Mouse (Mus musculus): ENCODE measurements around the gene Olfr1260. TPM values are rescaled to one million over a fixed set of nuclear protein-coding genes. Genes with fewer than 3 reads are reported as not detected.

The Olfr1260 gene
- not detected for total RNA-seq (2021)

DNA sequence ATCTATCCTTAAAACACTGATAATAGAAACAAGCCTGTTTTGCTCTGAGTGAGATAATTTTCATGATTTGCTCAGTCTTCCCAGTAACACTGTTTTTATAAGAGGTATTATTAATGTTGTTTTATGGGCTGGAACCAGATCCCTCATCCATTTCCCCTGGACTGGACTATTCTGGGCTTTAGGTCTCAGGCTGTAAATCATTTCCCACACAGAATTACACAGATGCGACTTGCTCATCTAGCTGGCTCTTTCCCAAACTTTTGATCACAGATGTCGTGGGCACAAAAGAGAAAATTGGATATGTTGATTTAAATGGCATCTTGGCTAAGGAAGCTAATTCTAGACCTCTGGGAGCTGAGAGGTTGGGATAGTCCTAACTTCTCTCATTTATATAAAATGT is at the start of gene Olfr1260:
TSS of gene Olfr1260 (plus strand) at position 157 of the 400 bp plus-strand sequence.
- no peak for DNase-seq
- intact Hi-C loops (cut with DNase I), result no loop called here

DNA sequence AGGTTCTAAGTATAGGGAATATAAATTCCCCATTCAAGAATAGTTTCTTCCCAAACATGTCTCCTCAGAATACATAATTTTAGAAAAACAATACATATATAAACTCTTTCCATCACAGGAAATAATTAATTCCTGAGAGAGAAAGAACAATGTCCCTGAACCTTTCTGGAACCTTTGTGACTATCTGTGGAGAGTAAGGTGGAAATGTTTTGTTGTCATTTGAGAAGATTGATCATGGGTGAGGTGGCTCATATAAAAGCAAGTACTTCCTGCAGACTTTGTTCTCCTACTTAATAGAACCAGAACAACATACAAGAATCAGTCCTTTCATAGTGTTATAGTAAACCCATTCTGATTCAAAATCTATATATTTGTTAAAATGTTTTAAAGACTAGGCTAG is 47.1 kb upstream of the Olfr1260 start, which contains the start of gene Olfr1258:
TSS of gene Olfr1258 (plus strand) at position 301 of the 400 bp plus-strand sequence.
- intact Hi-C loops (cut with DNase I), result no loop called here
- DNase-seq, result no peak

DNA sequence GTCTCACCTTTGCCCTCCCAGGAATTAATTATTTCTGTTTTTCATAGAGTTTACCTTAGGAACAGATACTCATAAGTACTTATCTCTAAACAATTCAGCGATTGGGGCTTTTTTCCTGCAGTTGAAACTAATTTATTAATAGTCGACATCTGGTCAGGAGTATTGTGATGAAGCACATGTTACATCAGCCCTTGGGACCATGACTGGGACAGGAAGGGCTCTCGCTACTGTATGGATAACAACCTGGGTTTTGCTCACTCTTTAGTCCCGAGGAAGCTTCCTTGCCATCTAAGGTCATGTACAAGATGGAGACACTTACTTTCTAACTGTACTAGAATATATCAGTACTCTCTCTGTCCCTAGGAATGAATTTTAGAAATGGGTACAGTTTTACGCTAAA is 25.6 kb upstream of the Olfr1260 start, which contains the start of gene Olfr1259:
TSS of gene Olfr1259 (minus strand) at position 101 of the 400 bp plus-strand sequence.
- no peak for DNase-seq
- intact Hi-C loops (cut with DNase I), result no loop called here

- no peak for DNase-seq
- intact Hi-C loops (cut with DNase I), result no loop called here
Observed at GRCm38 (mm10) chr2:89977709-89978108, 3.6 kb downstream of the Olfr1260 start.

DNA sequence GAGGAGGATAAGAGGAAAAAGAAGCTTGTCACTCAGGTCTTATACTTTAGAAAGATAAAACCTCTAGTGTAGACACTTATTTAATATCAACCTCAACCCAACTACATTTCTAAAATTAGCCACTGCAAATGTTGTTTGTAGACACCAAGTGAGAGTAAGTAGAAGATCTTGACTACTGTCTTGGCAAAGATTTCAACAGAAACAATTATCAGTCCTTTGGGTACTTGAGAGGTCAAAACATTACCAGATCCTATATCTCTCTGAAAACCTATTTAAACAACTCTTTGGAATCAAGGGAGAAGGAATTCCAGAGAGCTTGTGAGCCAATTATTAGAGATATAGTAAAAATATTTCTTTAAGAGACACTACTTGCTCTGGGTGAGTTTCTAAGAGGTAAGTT is 16.8 kb downstream of the Olfr1260 start, which contains the start of gene Olfr1261:
TSS of gene Olfr1261 (plus strand) at position 301 of the 400 bp plus-strand sequence.
- intact Hi-C loops (cut with DNase I), result no loop called here
- no peak for DNase-seq

- intact Hi-C loops (cut with DNase I), result no loop called here
- DNase-seq, result no peak
Observed at GRCm38 (mm10) chr2:89999845-90000244, 25.7 kb downstream of the Olfr1260 start, which contains the start of gene Olfr1262. Olfr1262 (plus strand) TSS chr2:90000145.

DNA sequence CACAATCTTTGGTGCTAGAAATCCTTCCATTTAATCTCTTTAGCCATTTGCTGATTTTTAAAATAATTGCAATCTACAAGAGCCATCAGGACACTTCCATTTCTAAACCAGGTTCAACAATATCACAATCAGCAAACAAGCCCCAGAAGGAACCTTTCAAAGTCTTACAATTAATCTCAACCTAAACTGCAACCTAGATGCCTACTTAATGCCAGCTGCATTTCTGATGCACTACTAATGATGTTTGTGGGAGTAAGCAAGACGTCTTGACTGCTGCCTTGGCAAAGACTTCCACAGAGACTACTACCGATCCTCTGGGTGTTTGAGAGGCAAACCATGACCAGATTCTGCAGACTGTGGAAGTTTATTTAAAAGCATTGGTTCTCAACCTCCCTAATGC is 37.7 kb downstream of the Olfr1260 start, which contains the start of gene Olfr1263:
TSS of gene Olfr1263 (plus strand) at position 301 of the 400 bp plus-strand sequence.
- DNase-seq, result no peak
- intact Hi-C loops (cut with DNase I), result no loop called here

- intact Hi-C loops (cut with DNase I), result no loop called here
- no peak for DNase-seq
Observed at GRCm38 (mm10) chr2:90025477-90025876, 51.3 kb downstream of the Olfr1260 start, which contains the start of gene Olfr1264. Olfr1264 (minus strand) TSS chr2:90025577.

Other genes with a start within 250 kb of the Olfr1260 start
- gene Olfr1252, start 249.3 kb upstream of the Olfr1260 start, total RNA-seq (2021), result not detected
- not detected for gene Olfr1253, start 217.2 kb upstream of the Olfr1260 start, total RNA-seq (2021)
- gene Olfr1254, start 180.7 kb upstream of the Olfr1260 start, total RNA-seq (2021), result not detected
- gene Olfr1255, start 162.3 kb upstream of the Olfr1260 start, total RNA-seq (2021), result not detected
- gene Olfr1256, start 132.8 kb upstream of the Olfr1260 start, total RNA-seq (2021), result not detected
- not detected for gene Olfr48, start 126.1 kb upstream of the Olfr1260 start, total RNA-seq (2021)
- not detected for gene Olfr1257, start 95.9 kb upstream of the Olfr1260 start, total RNA-seq (2021)
- gene Olfr1258, start 47.0 kb upstream of the Olfr1260 start, total RNA-seq (2021), result not detected
- not detected for gene Olfr1259, start 25.7 kb upstream of the Olfr1260 start, total RNA-seq (2021)
- gene Olfr1261, start 16.9 kb downstream of the Olfr1260 start, total RNA-seq (2021), result under 1 TPM in 1 of 2 experiments, not detected in 1; 0.12 TPM
- gene Olfr1262, start 25.8 kb downstream of the Olfr1260 start, total RNA-seq (2021), result not detected
- not detected for gene Olfr1263, start 37.8 kb downstream of the Olfr1260 start, total RNA-seq (2021)
- gene Olfr1264, start 51.2 kb downstream of the Olfr1260 start, total RNA-seq (2021), result not detected
- under 1 TPM in 1 of 2 experiments, not detected in 1; 0.06 TPM for gene Olfr1265, start 61.0 kb downstream of the Olfr1260 start, total RNA-seq (2021)
- not detected for gene Olfr140, start 89.3 kb downstream of the Olfr1260 start, total RNA-seq (2021)
- not detected for gene Olfr1269, start 147.1 kb downstream of the Olfr1260 start, total RNA-seq (2021)
- not detected for gene Olfr32, start 168.0 kb downstream of the Olfr1260 start, total RNA-seq (2021)
- gene Olfr1270, start 178.8 kb downstream of the Olfr1260 start, total RNA-seq (2021), result not detected

Data from left cerebral cortex, postnatal 4 days (tissue).